13 mouse cellular contexts compared by ENCODE assay signal in the genomic region with DNA sequence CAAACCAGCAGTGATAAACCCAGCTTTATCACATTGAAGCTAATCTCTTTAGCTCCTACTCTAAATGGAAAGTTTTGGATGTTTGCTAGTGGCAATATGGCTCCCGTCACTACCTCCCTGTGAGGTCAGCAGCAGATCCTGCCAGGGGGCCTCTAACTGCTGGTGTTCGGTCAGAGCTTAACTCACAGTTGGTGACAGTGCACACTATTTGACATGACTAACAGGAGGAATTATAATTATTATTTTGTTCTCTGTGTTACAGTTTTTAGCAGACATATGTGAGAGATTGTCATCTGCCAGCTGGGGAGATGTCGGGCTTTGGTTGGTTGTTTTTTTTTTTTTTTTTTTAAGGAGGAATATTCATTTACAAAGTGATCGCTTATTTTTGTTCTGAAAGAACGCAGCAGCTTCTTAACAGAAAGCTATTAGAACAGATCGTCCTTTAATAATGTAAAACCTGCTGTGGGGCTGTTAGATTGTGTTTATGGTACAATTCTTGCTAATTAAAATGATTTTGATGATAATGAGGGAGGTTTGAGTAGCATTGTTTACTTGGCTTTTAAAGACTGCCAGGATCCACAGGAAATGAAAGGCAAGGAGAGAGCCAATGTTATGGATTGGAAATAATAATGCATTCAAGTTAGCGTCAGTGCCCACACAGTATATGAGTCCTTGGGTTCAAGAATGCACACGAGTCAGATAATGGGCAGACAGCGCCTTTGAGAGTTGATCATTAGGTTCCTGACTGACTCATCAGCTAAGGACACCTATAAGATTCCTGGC.
DNase-seq lines count a peak whose midpoint lies in the region; ATAC-seq lines count a peak whose summit lies in the region.
"Had no signal": no experiment of that assay in that cellular context is flagged by ENCODE, and none has a peak within 500 bp of the region (broad histone marks: within the 10 kb centered on the region; RNA-seq: fewer than 3 reads in every experiment).

No protein-coding gene starts in this region.

- DNase-seq in embryo, embryonic 11 days, result peak; percentile 10
- no peak for DNase-seq in embryo, embryonic 10 days (ENCODE audit: low spot score)
- no peak for DNase-seq in hindbrain, embryonic 10.5 days (ENCODE audit: low spot score)
- DNase-seq in neural tube, embryonic 10.5 days (ENCODE audit: extremely low spot score, low spot score), result no peak
- DNase-seq in left cerebral cortex, postnatal 10 days (ENCODE audit: extremely low spot score in 1 of 2, low spot score in 2 of 2), result no peak
- DNase-seq: cerebellum, postnatal 36 days; left cerebral cortex, postnatal 4 days had no signal

- no peaks in the 10 kb centered on the region for H3K9me3 ChIP-seq in hindbrain, embryonic 15.5 days
- H3K9me3 ChIP-seq in hindbrain, embryonic 10.5 days, result no peaks in the 10 kb centered on the region
- no peaks in the 10 kb centered on the region for H3K9me3 ChIP-seq in neural tube, embryonic 13.5 days
- H3K9me3 ChIP-seq: G1E; midbrain, embryonic 10.5 days; neural tube, embryonic 12.5 days had no signal

- H3K4me1 ChIP-seq in hindbrain, embryonic 15.5 days (replicated peaks), result peaks cover 14% of the 10 kb centered on the region
- H3K4me1 ChIP-seq in hindbrain, embryonic 10.5 days (replicated peaks), result 0 out of 2 replicates have a peak, but pooled peaks cover 4% of the 10 kb centered on the region
- peaks cover 34% of the 10 kb centered on the region for H3K4me1 ChIP-seq in neural tube, embryonic 13.5 days (replicated peaks)

- no peak overlapping the region for H3K4me3 ChIP-seq in hindbrain, embryonic 15.5 days
- H3K4me3 ChIP-seq in hindbrain, embryonic 10.5 days, result no peak overlapping the region
- H3K4me3 ChIP-seq in neural tube, embryonic 13.5 days, result no peak overlapping the region
- H3K4me3 ChIP-seq: midbrain, embryonic 10.5 days; neural tube, embryonic 12.5 days had no signal

- no peak overlapping the region for H3K9ac ChIP-seq in hindbrain, embryonic 15.5 days
- H3K9ac ChIP-seq in neural tube, embryonic 13.5 days, result no peak overlapping the region
- H3K9ac ChIP-seq: neural tube, embryonic 12.5 days had no signal

- no peak overlapping the region for H3K4me2 ChIP-seq in hindbrain, embryonic 15.5 days
- H3K4me2 ChIP-seq in neural tube, embryonic 13.5 days, result no peak overlapping the region
- H3K4me2 ChIP-seq: neural tube, embryonic 12.5 days had no signal

- intact Hi-C loops in left cerebral cortex, postnatal 10 days (cut with DNase I), result loop anchor here (10.0 kb wide), 1 partner anchor 353 kb away; the partner anchor contains the start of genes Dock4 and Zfp277

- 34% methylated on average over 9 of the region's 9 CpGs for WGBS in hindbrain, embryonic 15.5 days
- 67% methylated on average over 9 of the region's 9 CpGs for WGBS in hindbrain, embryonic 10.5 days
- WGBS in neural tube, embryonic 13.5 days, result 37% methylated on average over 9 of the region's 9 CpGs

- H3K27me3 ChIP-seq in hindbrain, embryonic 15.5 days, result no peaks in the 10 kb centered on the region
- no peaks in the 10 kb centered on the region; the same call in 1 of the 2 replicates for H3K27me3 ChIP-seq in hindbrain, embryonic 10.5 days (ENCODE audit: insufficient read depth, poor library complexity, severe bottlenecking)
- no peaks in the 10 kb centered on the region for H3K27me3 ChIP-seq in neural tube, embryonic 13.5 days
- H3K27me3 ChIP-seq: neural tube, embryonic 12.5 days had no signal

- H3K27ac ChIP-seq in hindbrain, embryonic 15.5 days (replicated peaks), result 0 out of 2 replicates have a peak overlapping the region, but pooled peaks have one; percentile 25
- H3K27ac ChIP-seq in hindbrain, embryonic 10.5 days, result no peak overlapping the region
- peak overlapping the region; percentile 33; the same call in 1 of the 2 replicates for H3K27ac ChIP-seq in neural tube, embryonic 13.5 days (replicated peaks)
- H3K27ac ChIP-seq: midbrain, embryonic 10.5 days; neural tube, embryonic 12.5 days had no signal

- no peak for ATAC-seq in hindbrain, embryonic 15.5 days (ENCODE audit: low FRiP score, low read depth)
- no peak for ATAC-seq in neural tube, embryonic 13.5 days (ENCODE audit: low read depth)
- no peak for ATAC-seq in megakaryocyte progenitor cell, adult 5-6 weeks (replicated peaks; ENCODE audit: poor library complexity)

- no peaks in the 10 kb centered on the region for H3K36me3 ChIP-seq in hindbrain, embryonic 15.5 days
- H3K36me3 ChIP-seq in hindbrain, embryonic 10.5 days, result no peaks in the 10 kb centered on the region
- no peaks in the 10 kb centered on the region for H3K36me3 ChIP-seq in neural tube, embryonic 13.5 days
- H3K36me3 ChIP-seq: G1E; midbrain, embryonic 10.5 days; neural tube, embryonic 12.5 days had no signal
